Mouse (Mus musculus) MEL (cell line): ENCODE results near the gene Rbpjl. TPM values are rescaled to one million over a fixed set of nuclear protein-coding genes. Genes with fewer than 3 reads are reported as not detected.
A peak's percentile ranks its signal among the peaks of the same experiment; 100 is the strongest.

Source experiments
- DNase-seq: peaks from one replicate; pipeline ENCODE4 v3.0.0; 2011; ENCODE audit warnings: low read depth, low spot score
- H3K27ac ChIP-seq: 2 replicates; pipeline ENCODE4 v1.5.1; 2012; ENCODE audit warnings: low read depth, mild to moderate bottlenecking, control low read depth, low read length, moderate library complexity; ENCODE audit not compliant: control insufficient read depth
- H3K27me3 ChIP-seq, 2 experiments: fragments of 150-350 bp in 1 of 2; sonication (generic) in 1 of 2; 2 replicates each; pipeline ENCODE4 v1.6.1; 2012; ENCODE audit warnings: low read length in 2 of 2, mild to moderate bottlenecking in 2 of 2, improper control_type of control experiment in 1 of 2, moderate library complexity in 1 of 2; ENCODE audit not compliant: insufficient read depth in 2 of 2, control insufficient read depth in 1 of 2
- H3K36me3 ChIP-seq, 2 experiments: 2 replicates each; pipeline ENCODE4 v1.6.1; 2012 to 2014; ENCODE audit warnings: low read length in 2 of 2, improper control_type of control experiment in 1 of 2, inconsistent platforms in 1 of 2, mild to moderate bottlenecking in 1 of 2; ENCODE audit not compliant: insufficient read depth in 2 of 2, control insufficient read depth in 1 of 2
- H3K4me1 ChIP-seq, 2 experiments: fragments of 150-350 bp in 1 of 2; sonication (generic) in 1 of 2; 2 replicates each; pipeline ENCODE4 v1.6.1; 2012; ENCODE audit warnings: low read length in 2 of 2, improper control_type of control experiment in 1 of 2, mild to moderate bottlenecking in 1 of 2; ENCODE audit not compliant: insufficient read depth in 2 of 2, control insufficient read depth in 1 of 2
- H3K4me3 ChIP-seq, 2 experiments: fragments of 150-350 bp in 1 of 2; sonication (generic) in 1 of 2; 2 replicates each; pipeline ENCODE4 v1.5.1; 2012; ENCODE audit warnings: low read depth in 2 of 2, low read length in 2 of 2, mild to moderate bottlenecking in 2 of 2, moderate library complexity in 2 of 2, control low read depth in 1 of 2, improper control_type of control experiment in 1 of 2; ENCODE audit not compliant: control insufficient read depth in 1 of 2, insufficient read depth in 1 of 2
- H3K79me2 ChIP-seq: 2 replicates; pipeline ENCODE4 v1.6.1; 2012; ENCODE audit warnings: mild to moderate bottlenecking, low read length, moderate library complexity; ENCODE audit not compliant: control insufficient read depth, poor library complexity, insufficient read depth
- H3K9ac ChIP-seq: 2 replicates; pipeline ENCODE4 v1.6.1; 2012; ENCODE audit warnings: low read depth, mild to moderate bottlenecking, control low read depth, low read length, moderate library complexity; ENCODE audit not compliant: control insufficient read depth, poor library complexity, severe bottlenecking
- H3K9me3 ChIP-seq: fragments of 150-350 bp; sonication (generic); replicated peaks from 2 replicates; pipeline ENCODE4 v1.6.1; 2012; ENCODE audit warnings: mild to moderate bottlenecking, low read length, improper control_type of control experiment, moderate library complexity; ENCODE audit not compliant: insufficient read depth
- BHLHE40 ChIP-seq: IDR thresholded peaks from 2 replicates; pipeline ENCODE4 v1.6.1; 2012; ENCODE audit warnings: low read depth, mild to moderate bottlenecking, inconsistent platforms, low read length, improper control_type of control experiment, borderline replicate concordance
- CTCF ChIP-seq, 3 experiments: IDR thresholded peaks in 2 of 3; conservative IDR thresholded peaks in 1 of 3; 2 replicates each; pipeline ENCODE4 v1.5.1; 2011 to 2012; ENCODE audit warnings: low read length in 3 of 3, low read depth in 2 of 3, mild to moderate bottlenecking in 2 of 3, improper control_type of control experiment in 1 of 3, inconsistent platforms in 1 of 3, mixed read lengths in 1 of 3, moderate library complexity in 1 of 3; ENCODE audit not compliant: control insufficient read depth in 1 of 3, insufficient read depth in 1 of 3, poor library complexity in 1 of 3, severe bottlenecking in 1 of 3
- E2F4 ChIP-seq: IDR thresholded peaks from 2 replicates; pipeline ENCODE4 v1.6.1; 2011; ENCODE audit warnings: low read depth, low read length, improper control_type of control experiment, borderline replicate concordance
- ELF1 ChIP-seq: IDR thresholded peaks from 2 replicates; pipeline ENCODE4 v1.6.1; 2014; ENCODE audit warnings: low read depth, mild to moderate bottlenecking, inconsistent platforms, low read length, improper control_type of control experiment, moderate library complexity
- ETS1 ChIP-seq: IDR thresholded peaks from 2 replicates; pipeline ENCODE4 v1.6.1; 2012; ENCODE audit warnings: low read depth, mild to moderate bottlenecking, inconsistent platforms, low read length, improper control_type of control experiment, moderate library complexity
- GATA1 ChIP-seq: IDR thresholded peaks from 2 replicates; pipeline ENCODE4 v1.6.1; 2011; ENCODE audit warnings: low read depth, low read length, improper control_type of control experiment
- HCFC1 ChIP-seq: IDR thresholded peaks from 2 replicates; pipeline ENCODE4 v1.6.1; 2012; ENCODE audit warnings: low read depth, mild to moderate bottlenecking, inconsistent platforms, low read length, improper control_type of control experiment, moderate library complexity
- MAFK ChIP-seq: IDR thresholded peaks from 2 replicates; pipeline ENCODE4 v1.6.1; 2011; ENCODE audit warnings: low read depth, mild to moderate bottlenecking, low read length, improper control_type of control experiment, borderline replicate concordance
- MXI1 ChIP-seq: IDR thresholded peaks from 2 replicates; pipeline ENCODE4 v1.6.1; 2011; ENCODE audit warnings: mild to moderate bottlenecking, low read depth, low read length, improper control_type of control experiment
- MYB ChIP-seq: IDR thresholded peaks from 2 replicates; pipeline ENCODE4 v1.6.1; 2011; ENCODE audit warnings: mild to moderate bottlenecking, low read depth, low read length, improper control_type of control experiment
- MYC ChIP-seq: IDR thresholded peaks from 2 replicates; pipeline ENCODE4 v1.6.1; 2011; ENCODE audit warnings: low read depth, mild to moderate bottlenecking, low read length, improper control_type of control experiment, moderate library complexity
- POLR2A ChIP-seq, 2 experiments: IDR thresholded peaks; 2 replicates each; pipeline ENCODE4 v1.6.1; 2011 to 2012; ENCODE audit warnings: low read length in 2 of 2, mild to moderate bottlenecking in 2 of 2, control low read depth in 1 of 2, improper control_type of control experiment in 1 of 2, low read depth in 1 of 2, moderate library complexity in 1 of 2; ENCODE audit not compliant: control insufficient read depth in 1 of 2, insufficient read depth in 1 of 2, poor library complexity in 1 of 2
- POLR2AphosphoS2 ChIP-seq: IDR thresholded peaks from 2 replicates; pipeline ENCODE4 v1.6.1; 2011; ENCODE audit warnings: low read length, improper control_type of control experiment
- RAD21 ChIP-seq: IDR thresholded peaks from 2 replicates; pipeline ENCODE4 v1.6.1; 2011; ENCODE audit warnings: mild to moderate bottlenecking, low read depth, low read length, improper control_type of control experiment
- SMC3 ChIP-seq: IDR thresholded peaks from 2 replicates; pipeline ENCODE4 v1.6.1; 2011; ENCODE audit warnings: low read depth, low read length, improper control_type of control experiment
- TCF12 ChIP-seq: IDR thresholded peaks from 2 replicates; pipeline ENCODE4 v1.6.1; 2014; ENCODE audit warnings: low read depth, mild to moderate bottlenecking, inconsistent platforms, low read length, improper control_type of control experiment, moderate library complexity
- UBTF ChIP-seq: IDR thresholded peaks from 2 replicates; pipeline ENCODE4 v1.6.1; 2012; ENCODE audit warnings: low read depth, mild to moderate bottlenecking, inconsistent platforms, low read length, improper control_type of control experiment, moderate library complexity, borderline replicate concordance; ENCODE audit not compliant: insufficient read depth
- USF1 ChIP-seq: IDR thresholded peaks from 2 replicates; pipeline ENCODE4 v1.6.1; 2014; ENCODE audit warnings: low read depth, mild to moderate bottlenecking, inconsistent platforms, low read length, improper control_type of control experiment, moderate library complexity
- USF2 ChIP-seq, 2 experiments: IDR thresholded peaks; 2 replicates each; pipeline ENCODE4 v1.6.1; 2011 to 2012; ENCODE audit warnings: improper control_type of control experiment in 2 of 2, low read length in 2 of 2, borderline replicate concordance in 1 of 2, inconsistent platforms in 1 of 2, low read depth in 1 of 2, mild to moderate bottlenecking in 1 of 2; ENCODE audit not compliant: insufficient read depth in 1 of 2
- ZC3H11A ChIP-seq: IDR thresholded peaks from 2 replicates; pipeline ENCODE4 v1.6.1; 2012; ENCODE audit warnings: low read depth, mild to moderate bottlenecking, inconsistent platforms, low read length, improper control_type of control experiment
- ZMIZ1 ChIP-seq: IDR thresholded peaks from 2 replicates; pipeline ENCODE4 v1.6.1; 2012; ENCODE audit warnings: low read depth, mild to moderate bottlenecking, inconsistent platforms, low read length, improper control_type of control experiment, moderate library complexity
- polyA plus RNA-seq, 2 experiments: library from polyadenylated mRNA; stranded (reverse) in 1 of 2; unstranded in 1 of 2; fragments of >175 nt in 1 of 2; fragments of >200 nt in 1 of 2; gene quantifications; 2 replicates each; pipeline versions ENCODE4 v1.2.1 to v1.2.4; 2012; ENCODE audit warnings: low replicate concordance in 2 of 2, low read depth in 1 of 2; ENCODE audit not compliant: insufficient read length in 2 of 2, insufficient read depth in 1 of 2, missing spikeins in 1 of 2
- total RNA-seq: library from RNA; depleted of rRNA; stranded (reverse); fragments of 300-350 nt; gene quantifications from 2 replicates; pipeline ENCODE4 v1.2.3, GENCODE M21; 2012

Rbpjl gene
- total and polyA plus RNA-seq, 3 experiments: 0.07 TPM; not detected in 2

DNA sequence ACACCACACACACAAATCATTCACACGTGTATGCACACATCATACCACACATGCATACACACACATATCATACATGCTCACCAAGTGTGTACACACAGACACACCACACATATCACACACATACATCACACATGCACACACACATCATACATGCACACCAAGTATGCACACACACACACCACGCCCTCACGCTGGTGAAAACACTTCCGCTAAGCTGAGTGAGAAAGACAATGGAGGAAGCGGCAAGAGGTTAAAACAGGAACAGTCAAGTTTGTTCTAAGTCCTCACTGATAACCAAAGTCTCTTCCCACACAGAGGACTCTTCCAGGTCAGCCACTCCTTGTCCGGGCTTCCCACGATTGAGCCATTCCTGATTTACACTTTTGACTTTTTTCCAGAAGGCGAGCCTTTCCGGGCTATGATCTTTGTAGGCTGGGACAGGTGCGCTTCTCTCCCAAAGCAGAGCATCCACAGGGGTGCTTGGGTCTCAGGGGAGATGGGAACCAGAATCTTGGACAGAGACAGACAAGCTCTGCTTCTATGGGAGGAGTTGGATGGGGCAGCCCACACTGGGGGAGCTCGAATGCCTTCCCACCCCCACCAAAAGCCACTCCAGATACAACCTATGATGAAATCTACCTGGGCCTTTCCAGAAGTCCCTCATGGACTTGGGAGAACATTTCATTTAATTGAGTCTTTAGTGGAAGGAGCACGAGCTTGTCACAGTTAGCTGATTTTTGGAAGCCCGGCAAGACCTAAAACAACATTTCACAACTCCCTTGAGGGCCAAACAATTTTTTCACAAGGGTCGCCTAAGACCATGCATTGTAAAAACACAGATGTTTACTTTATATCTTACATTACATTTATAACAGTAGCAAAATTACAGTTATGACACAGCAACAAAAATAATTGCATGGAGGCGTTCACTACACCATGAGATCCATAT is 25.2 kb upstream of the Rbpjl start:
- Histone ChIP-seq H3K27me3 (peaks cover 4 to 5% of the 10 kb centered on the region in 2 experiments), H3K9me3 (no peaks in the 10 kb centered on the region), H3K36me3 (no peaks in the 10 kb centered on the region), H3K4me3 (no peak overlapping the region), H3K79me2 (no peaks in the 10 kb centered on the region), H3K27ac (no peak overlapping the region), H3K9ac (no peak overlapping the region), H3K4me1 (no peaks in the 10 kb centered on the region)
- TF ChIP-seq E2F4 (no peak), POLR2A (IDR thresholded peaks at IDR 0.05; ENCODE audit: control insufficient read depth in 1 of 2, insufficient read depth in 1 of 2, low read depth in 1 of 2, low read length in 2 of 2, poor library complexity in 1 of 2) (no peak), MXI1 (no peak), UBTF (no peak), BHLHE40 (no peak), ZMIZ1 (no peak), GATA1 (no peak), POLR2AphosphoS2 (no peak), RAD21 (no peak), USF2 (IDR thresholded peaks at IDR 0.05; ENCODE audit: borderline replicate concordance in 1 of 2, insufficient read depth in 1 of 2, low read depth in 1 of 2, low read length in 2 of 2) (no peak), HCFC1 (no peak), ZC3H11A (no peak), MYC (no peak), USF1 (no peak), MAFK (no peak), SMC3 (no peak), MYB (no peak), ELF1 (no peak), TCF12 (no peak)
- DNase-seq: no peak

DNA sequence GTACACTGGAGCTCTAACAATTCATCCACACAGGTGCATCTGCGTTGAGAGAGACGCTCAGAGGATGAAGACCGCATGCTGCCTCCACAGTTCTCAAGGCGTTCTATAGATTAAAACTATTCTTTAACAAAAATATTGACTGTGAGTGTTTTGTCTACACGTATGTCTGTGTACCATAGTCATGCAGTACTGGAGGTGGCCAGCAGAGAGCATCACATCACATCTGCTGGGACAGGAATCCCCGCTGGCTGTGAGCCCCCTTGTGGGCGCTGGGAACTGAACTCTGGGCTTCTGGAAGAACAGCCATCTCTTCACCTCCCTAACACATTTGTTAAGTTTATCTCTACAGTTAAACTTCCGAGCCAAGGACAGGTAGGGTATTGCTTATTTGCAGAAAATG is 21.2 kb upstream of the Rbpjl start:
- DNase-seq: peak; percentile 64
- Histone ChIP-seq H3K36me3 (no peaks in the 10 kb centered on the region), H3K4me1 (no peaks in the 10 kb centered on the region), H3K79me2 (no peaks in the 10 kb centered on the region), H3K27me3 (peaks cover 3 to 5% of the 10 kb centered on the region in 2 experiments), H3K9me3 (no peaks in the 10 kb centered on the region), H3K27ac (no peak overlapping the region), H3K4me3 (no peak overlapping the region), H3K9ac (no peak overlapping the region)
- TF ChIP-seq MAFK (no peak), SMC3 (peak; percentile 37), ETS1 (no peak), CTCF (IDR thresholded peaks at IDR 0.05 in 2 of 3, conservative IDR thresholded peaks at IDR 0.05 in 1 of 3; ENCODE audit: control insufficient read depth in 1 of 3, insufficient read depth in 1 of 3, low read depth in 2 of 3, low read length in 3 of 3, poor library complexity in 1 of 3, severe bottlenecking in 1 of 3) (peak; percentile 31 to 81 (median 59)), RAD21 (peak; percentile 3), USF1 (no peak)
